Mouse (Mus musculus): ENCODE data around the gene Gm8212.
"Not testable (repeated sequence)": the region's sequence is repeated elsewhere in the genome, so short reads cannot be mapped to it uniquely, and the experiment has no call there.

The Gm8212 gene

DNA sequence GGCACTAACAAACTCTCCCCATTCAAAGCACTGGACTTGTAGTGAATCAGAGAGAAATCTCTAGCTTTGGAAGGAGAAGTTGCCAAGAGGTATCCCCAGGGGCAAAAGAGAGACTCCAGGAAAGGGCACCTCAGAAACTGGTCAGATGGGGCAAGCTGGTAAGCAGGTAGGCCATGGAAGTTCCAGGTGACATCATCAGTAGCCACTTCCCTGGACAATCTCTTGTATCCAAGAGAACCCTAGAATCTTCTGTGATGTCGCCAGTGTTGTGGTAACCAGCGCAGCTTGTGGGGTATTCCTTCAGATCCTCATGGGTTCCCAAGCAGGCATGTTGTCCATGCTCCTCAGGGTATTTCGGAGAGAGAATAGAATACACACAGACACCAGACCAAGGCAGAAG is at the start of gene Gm8212:
Gene Gm8212 (plus strand): TSS at position 301 of the 400 bp plus-strand sequence.
- not testable (repeated sequence) for DNase-seq (ENCODE audit: low spot score in 2 of 2)

- DNase-seq (ENCODE audit: low spot score in 2 of 2) = not testable (repeated sequence)
Observed at GRCm38 (mm10) chr14:44213154-44213553, 15.7 kb downstream of the Gm8212 start, which contains the start of gene 4930503E14Rik. 4930503E14Rik (minus strand) TSS chr14:44213254.

DNA sequence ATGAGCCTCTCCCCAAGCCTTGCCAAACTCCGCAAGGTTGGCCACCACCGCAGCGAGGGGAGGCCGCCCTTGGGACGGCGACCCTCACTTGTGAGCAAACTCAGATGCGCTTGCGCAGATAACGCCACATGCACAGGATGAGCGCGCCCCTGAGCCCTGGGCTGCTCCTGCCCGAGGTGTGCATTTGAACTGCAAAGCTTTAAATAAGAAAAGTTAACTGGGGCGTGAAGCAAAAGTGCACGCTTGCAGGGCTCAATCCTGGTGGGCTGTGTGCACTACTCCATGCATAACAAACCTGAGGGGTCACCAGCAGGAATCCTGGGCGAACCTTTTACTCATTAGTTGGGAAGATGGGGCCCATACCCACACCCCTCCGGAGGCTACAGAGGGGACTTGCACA is 50.6 kb downstream of the Gm8212 start:
- DNase-seq (ENCODE audit: low spot score in 2 of 2) = no peak

Data from urinary bladder, adult 18-20 months (tissue).